Mouse (Mus musculus): ENCODE results near the gene Fam185a. TPM values are rescaled to one million over a fixed set of nuclear protein-coding genes. Genes with fewer than 3 reads are reported as not detected.

Gene Fam185a
- polyA plus RNA-seq, 1 experiment, result 2.8 TPM

DNA sequence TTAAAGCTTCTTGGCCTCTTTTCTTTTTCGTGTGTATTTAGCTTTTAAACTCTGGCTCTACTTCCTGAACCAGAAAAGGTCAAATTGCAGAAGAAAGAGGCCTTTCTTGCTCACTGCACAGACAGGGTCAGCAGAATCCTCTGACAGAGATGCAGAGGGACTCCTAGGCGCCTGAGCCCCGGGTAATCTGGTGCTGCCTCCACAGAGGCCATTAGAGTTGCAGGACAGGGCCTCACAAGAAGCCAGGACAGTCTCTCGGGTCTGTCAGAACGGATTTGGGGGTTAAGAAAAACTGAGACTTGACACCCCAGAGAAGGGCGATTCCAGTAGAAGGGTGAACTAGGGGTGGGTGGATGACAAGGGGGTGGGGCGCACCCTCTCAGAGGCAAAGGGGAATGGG is 42.6 kb downstream of the Fam185a start:
- Histone ChIP-seq H3K4me3 (ENCODE audit: insufficient read depth, poor library complexity, severe bottlenecking) (no peak overlapping the region), H3K27me3 (ENCODE audit: control insufficient read depth, insufficient read depth, insufficient read length) (no peaks in the 10 kb centered on the region), H3ac (ENCODE audit: control insufficient read depth, insufficient read length, low read depth) (no peak overlapping the region), H3K36me3 (ENCODE audit: control insufficient read depth, insufficient read depth) (peaks cover 2% of the 10 kb centered on the region), H3K79me2 (ENCODE audit: control insufficient read depth, insufficient read depth) (no peaks in the 10 kb centered on the region), H3K79me3 (ENCODE audit: low read depth) (peaks cover 2% of the 10 kb centered on the region)
- TF ChIP-seq CEBPB (IDR thresholded peaks at IDR 0.05; ENCODE audit: low read depth) (no peak), CTCF (IDR thresholded peaks at IDR 0.05; ENCODE audit: control insufficient read depth, insufficient read depth, insufficient read length) (no peak), FOSL1 (IDR thresholded peaks at IDR 0.05; ENCODE audit: insufficient read depth, low read length, poor library complexity, severe bottlenecking) (no peak)

DNA sequence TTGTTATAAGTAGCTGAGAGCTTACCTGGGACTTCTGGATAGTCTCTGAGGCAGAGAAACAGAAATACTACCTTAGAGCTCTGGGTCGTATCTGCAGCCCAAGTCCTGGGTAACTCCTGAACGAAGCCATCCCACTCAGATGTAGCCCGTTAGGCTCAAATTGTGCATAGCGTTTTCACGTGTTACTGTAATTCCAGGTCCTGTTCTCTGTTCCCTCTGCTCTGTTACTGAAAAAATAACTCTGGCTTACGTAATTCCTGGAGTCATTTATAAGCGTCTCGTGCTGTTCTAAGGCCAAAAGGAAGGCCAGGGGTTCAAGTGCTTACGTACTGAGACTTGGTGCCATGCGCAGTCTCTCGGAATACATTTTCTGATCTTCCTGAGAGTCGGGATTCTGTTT is 43.3 kb downstream of the Fam185a start:
- TF ChIP-seq MYOD1 (IDR thresholded peaks at IDR 0.05; ENCODE audit: control insufficient read depth, insufficient read length, low read depth) (no peak), MAX (IDR thresholded peaks at IDR 0.05) (no peak)
- no peaks in the 10 kb centered on the region for H3K27me3 ChIP-seq (ENCODE audit: control insufficient read depth, insufficient read depth, insufficient read length)
- no peaks in the 10 kb centered on the region for H3K79me2 ChIP-seq (ENCODE audit: control insufficient read depth, insufficient read depth)
- no peak overlapping the region for H3ac ChIP-seq (ENCODE audit: control insufficient read depth, insufficient read length, low read depth)
- no peak overlapping the region for H3K4me3 ChIP-seq (ENCODE audit: insufficient read depth, poor library complexity, severe bottlenecking)
- no peaks in the 10 kb centered on the region for H3K36me3 ChIP-seq (ENCODE audit: control insufficient read depth, insufficient read depth)
- H3K79me3 ChIP-seq (ENCODE audit: low read depth), result peaks cover 2% of the 10 kb centered on the region

DNA sequence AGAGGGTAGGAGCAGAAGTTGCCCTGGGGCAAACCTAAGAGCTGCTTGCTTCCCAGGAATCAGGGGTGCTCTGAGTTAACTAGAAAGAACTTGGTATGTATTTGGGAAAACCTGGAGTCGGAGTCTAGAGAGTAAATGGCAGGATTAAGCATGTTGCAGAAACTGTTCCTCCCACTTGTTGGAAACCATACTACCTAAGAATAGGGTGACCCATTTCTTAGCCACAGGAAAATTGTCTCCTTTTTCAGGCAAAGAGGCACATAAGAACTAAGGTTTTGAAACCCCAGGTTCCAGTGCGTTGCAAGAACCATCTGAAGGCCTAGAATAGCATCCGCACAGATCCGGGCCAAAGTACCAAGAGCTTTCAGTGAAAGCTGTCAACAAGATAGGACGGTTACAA is 53.7 kb downstream of the Fam185a start:
- Histone ChIP-seq H3ac (ENCODE audit: control insufficient read depth, insufficient read length, low read depth) (no peak overlapping the region), H3K36me3 (ENCODE audit: control insufficient read depth, insufficient read depth) (peaks cover 13% of the 10 kb centered on the region), H3K27me3 (ENCODE audit: control insufficient read depth, insufficient read depth, insufficient read length) (no peaks in the 10 kb centered on the region), H3K79me2 (ENCODE audit: control insufficient read depth, insufficient read depth) (no peaks in the 10 kb centered on the region), H3K79me3 (ENCODE audit: low read depth) (no peaks in the 10 kb centered on the region), H3K4me3 (ENCODE audit: insufficient read depth, poor library complexity, severe bottlenecking) (no peak overlapping the region)
- TF ChIP-seq CEBPB (IDR thresholded peaks at IDR 0.05; ENCODE audit: low read depth) (no peak), MYOG (IDR thresholded peaks at IDR 0.05; ENCODE audit: control insufficient read depth, extremely low read depth, insufficient read length) (no peak), MAX (IDR thresholded peaks at IDR 0.05) (no peak), FOSL1 (IDR thresholded peaks at IDR 0.05; ENCODE audit: insufficient read depth, low read length, poor library complexity, severe bottlenecking) (no peak), USF1 (IDR thresholded peaks at IDR 0.05; ENCODE audit: low read depth) (no peak), MYOD1 (IDR thresholded peaks at IDR 0.05; ENCODE audit: control insufficient read depth, insufficient read length, low read depth) (no peak), CTCF (IDR thresholded peaks at IDR 0.05; ENCODE audit: control insufficient read depth, insufficient read depth, insufficient read length) (no peak)

DNA sequence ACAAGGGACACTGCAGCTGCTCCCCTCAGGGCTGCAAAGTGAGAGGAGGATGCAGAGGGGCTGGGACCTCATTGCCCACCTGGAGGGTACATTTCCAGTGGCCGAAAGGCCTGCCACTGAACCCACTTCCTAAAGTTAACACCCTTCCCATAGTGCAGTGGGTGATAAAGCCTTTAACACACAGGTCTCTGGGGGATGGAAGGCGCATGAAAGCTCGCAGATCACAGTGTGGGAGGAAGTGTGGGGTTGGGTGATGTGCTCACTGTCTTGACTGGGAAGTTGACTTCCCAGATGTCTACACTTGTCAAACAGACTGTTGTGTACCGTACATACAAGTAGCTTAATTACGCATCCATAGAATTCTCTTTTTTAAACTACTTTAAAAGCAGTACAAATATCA is 55.0 kb downstream of the Fam185a start:
- Histone ChIP-seq H3K36me3 (ENCODE audit: control insufficient read depth, insufficient read depth) (peaks cover 13% of the 10 kb centered on the region), H3ac (ENCODE audit: control insufficient read depth, insufficient read length, low read depth) (no peak overlapping the region)

DNA sequence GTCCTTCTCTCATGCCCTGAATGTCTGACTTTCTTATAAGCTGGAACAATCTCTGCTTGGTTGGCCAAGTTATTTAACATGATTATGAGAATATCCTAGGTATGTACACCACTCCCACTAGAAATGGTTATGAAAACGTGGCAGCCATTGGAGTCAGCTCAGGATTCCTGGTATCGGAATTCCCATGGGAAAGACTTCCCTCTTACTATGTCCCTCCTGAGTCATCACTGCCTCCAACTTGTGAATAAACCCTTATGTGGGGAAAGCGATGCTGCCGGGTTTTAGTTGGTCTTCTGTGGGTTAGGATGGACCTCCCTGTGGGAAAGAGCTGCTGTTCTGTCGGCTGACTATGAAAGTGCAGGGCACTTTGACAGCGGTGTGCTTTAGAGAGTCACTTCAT is 56.8 kb downstream of the Fam185a start:
- Histone ChIP-seq H3ac (ENCODE audit: control insufficient read depth, insufficient read length, low read depth) (no peak overlapping the region), H3K79me2 (ENCODE audit: control insufficient read depth, insufficient read depth) (no peaks in the 10 kb centered on the region), H3K79me3 (ENCODE audit: low read depth) (no peaks in the 10 kb centered on the region), H3K36me3 (ENCODE audit: control insufficient read depth, insufficient read depth) (peaks cover 13% of the 10 kb centered on the region), H3K4me3 (ENCODE audit: insufficient read depth, poor library complexity, severe bottlenecking) (no peak overlapping the region), H3K27me3 (ENCODE audit: control insufficient read depth, insufficient read depth, insufficient read length) (no peaks in the 10 kb centered on the region)
- TF ChIP-seq MYOG (IDR thresholded peaks at IDR 0.05; ENCODE audit: control insufficient read depth, extremely low read depth, insufficient read length), result no peak
- no peak for TF ChIP-seq USF1 (IDR thresholded peaks at IDR 0.05; ENCODE audit: low read depth)
- TF ChIP-seq CEBPB (IDR thresholded peaks at IDR 0.05; ENCODE audit: low read depth), result no peak
- TF ChIP-seq MYOD1 (IDR thresholded peaks at IDR 0.05; ENCODE audit: control insufficient read depth, insufficient read length, low read depth), result no peak
- TF ChIP-seq FOSL1 (IDR thresholded peaks at IDR 0.05; ENCODE audit: insufficient read depth, low read length, poor library complexity, severe bottlenecking), result no peak
- TF ChIP-seq CTCF (IDR thresholded peaks at IDR 0.05; ENCODE audit: control insufficient read depth, insufficient read depth, insufficient read length), result no peak
- TF ChIP-seq MAX (IDR thresholded peaks at IDR 0.05), result no peak

More for the DNA sequence above, 55.0 kb downstream of the Fam185a start:
- Histone ChIP-seq H3K4me3 (ENCODE audit: insufficient read depth, poor library complexity, severe bottlenecking) (no peak overlapping the region), H3K27me3 (ENCODE audit: control insufficient read depth, insufficient read depth, insufficient read length) (no peaks in the 10 kb centered on the region), H3K79me3 (ENCODE audit: low read depth) (no peaks in the 10 kb centered on the region), H3K79me2 (ENCODE audit: control insufficient read depth, insufficient read depth) (no peaks in the 10 kb centered on the region)
- TF ChIP-seq CEBPB (IDR thresholded peaks at IDR 0.05; ENCODE audit: low read depth) (no peak), FOSL1 (IDR thresholded peaks at IDR 0.05; ENCODE audit: insufficient read depth, low read length, poor library complexity, severe bottlenecking) (no peak), USF1 (IDR thresholded peaks at IDR 0.05; ENCODE audit: low read depth) (no peak), MYOD1 (IDR thresholded peaks at IDR 0.05; ENCODE audit: control insufficient read depth, insufficient read length, low read depth) (no peak), MYOG (IDR thresholded peaks at IDR 0.05; ENCODE audit: control insufficient read depth, extremely low read depth, insufficient read length) (no peak), CTCF (IDR thresholded peaks at IDR 0.05; ENCODE audit: control insufficient read depth, insufficient read depth, insufficient read length) (no peak), MAX (IDR thresholded peaks at IDR 0.05) (no peak)

DNA sequence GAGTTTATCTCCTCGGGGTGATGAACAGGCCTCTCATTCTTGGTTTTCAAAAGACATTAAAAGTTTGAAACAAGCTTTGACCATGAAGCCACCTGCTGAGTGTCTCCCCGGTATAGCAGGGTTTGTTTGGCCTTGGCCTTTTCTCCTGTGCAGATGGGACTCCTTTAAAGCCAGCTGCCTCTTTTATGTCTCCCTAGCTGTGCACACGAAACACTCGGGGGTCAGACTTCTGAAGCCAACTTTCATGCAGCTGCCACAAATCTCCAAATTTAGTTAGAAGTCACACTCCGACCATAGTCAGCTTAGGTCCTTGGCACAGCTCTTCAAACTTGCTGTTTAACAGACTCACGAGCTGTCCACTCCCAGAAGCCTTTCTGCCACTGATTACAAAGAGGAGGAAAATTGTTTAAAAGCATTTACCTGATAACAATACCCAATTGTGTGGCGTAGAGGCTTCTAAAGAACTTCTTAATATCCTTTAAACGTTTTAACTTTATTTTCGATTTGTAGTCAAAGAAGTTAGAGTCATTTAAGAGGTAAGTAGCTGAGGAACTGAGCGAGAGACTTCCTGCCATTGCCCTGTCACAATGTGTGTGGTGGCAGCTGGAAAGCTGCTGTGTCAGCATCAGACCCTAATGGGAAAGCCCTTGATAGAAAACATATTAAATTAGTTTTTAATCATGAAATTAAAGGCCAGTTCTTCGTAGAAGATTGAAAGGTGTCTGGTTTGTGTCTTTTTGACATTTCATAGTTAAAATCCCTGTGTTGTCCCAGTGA is 57.9 kb downstream of the Fam185a start:
- H3K79me2 ChIP-seq (ENCODE audit: control insufficient read depth, insufficient read depth), result no peaks in the 10 kb centered on the region
- H3K36me3 ChIP-seq (ENCODE audit: control insufficient read depth, insufficient read depth), result peaks cover 13% of the 10 kb centered on the region
- no peak overlapping the region for H3K4me3 ChIP-seq (ENCODE audit: insufficient read depth, poor library complexity, severe bottlenecking)
- TF ChIP-seq CEBPB (IDR thresholded peaks at IDR 0.05; ENCODE audit: low read depth) (no peak), FOSL1 (IDR thresholded peaks at IDR 0.05; ENCODE audit: insufficient read depth, low read length, poor library complexity, severe bottlenecking) (no peak), USF1 (IDR thresholded peaks at IDR 0.05; ENCODE audit: low read depth) (no peak), MAX (IDR thresholded peaks at IDR 0.05) (no peak), MYOG (IDR thresholded peaks at IDR 0.05; ENCODE audit: control insufficient read depth, extremely low read depth, insufficient read length) (no peak), CTCF (IDR thresholded peaks at IDR 0.05; ENCODE audit: control insufficient read depth, insufficient read depth, insufficient read length) (no peak), MYOD1 (IDR thresholded peaks at IDR 0.05; ENCODE audit: control insufficient read depth, insufficient read length, low read depth) (no peak)
- no peak overlapping the region for H3ac ChIP-seq (ENCODE audit: control insufficient read depth, insufficient read length, low read depth)
- no peaks in the 10 kb centered on the region for H3K27me3 ChIP-seq (ENCODE audit: control insufficient read depth, insufficient read depth, insufficient read length)
- H3K79me3 ChIP-seq (ENCODE audit: low read depth), result no peaks in the 10 kb centered on the region
